Mouse (Mus musculus) regulatory T cell (primary cell): Measurements from ENCODE around the gene Abl1.

Source experiments
- in situ Hi-C: fragments of 300-600 bp; cut with MboI, MseI; formaldehyde crosslinking; loops from one replicate; pipeline ENCODE4 v1.15.1; 2025; ENCODE audit warnings: high pct_unique_total_duplicates

The Abl1 gene

GRCm38 (mm10) chr2:31823933-31824730 lies 136.0 kb downstream of the Abl1 start:
- in situ Hi-C loops, result no loop called here

- in situ Hi-C loops, result no loop called here
Measured at GRCm38 (mm10) chr2:31825469-31825911, 137.3 kb downstream of the Abl1 start.

GRCm38 (mm10) chr2:31826094-31827085 lies 138.2 kb downstream of the Abl1 start:
- in situ Hi-C loops, result no loop called here

GRCm38 (mm10) chr2:31827877-31828276 lies 139.7 kb downstream of the Abl1 start:
- in situ Hi-C loops, result no loop called here

- in situ Hi-C loops, result no loop called here
Measured at GRCm38 (mm10) chr2:31828311-31828825, 140.2 kb downstream of the Abl1 start.

GRCm38 (mm10) chr2:31836091-31836490 lies 147.9 kb downstream of the Abl1 start:
- in situ Hi-C loops, result no loop called here

GRCm38 (mm10) chr2:31836985-31837384 lies 148.8 kb downstream of the Abl1 start:
- in situ Hi-C loops, result no loop called here

GRCm38 (mm10) chr2:31838868-31839267 lies 150.7 kb downstream of the Abl1 start:
- in situ Hi-C loops, result no loop called here

GRCm38 (mm10) chr2:31844729-31845136 lies 156.6 kb downstream of the Abl1 start:
- in situ Hi-C loops, result no loop called here

- in situ Hi-C loops, result no loop called here
Measured at GRCm38 (mm10) chr2:31845512-31845895, 157.3 kb downstream of the Abl1 start.

GRCm38 (mm10) chr2:31845896-31846691 lies 157.9 kb downstream of the Abl1 start, which contains the start of gene Fibcd1:
TSS of gene Fibcd1 (minus strand) at chr2:31846005.
- in situ Hi-C loops, result no loop called here

- in situ Hi-C loops, result no loop called here
Measured at GRCm38 (mm10) chr2:31846692-31847660, 158.8 kb downstream of the Abl1 start.

GRCm38 (mm10) chr2:31847908-31848307 lies 159.7 kb downstream of the Abl1 start:
- in situ Hi-C loops, result no loop called here

GRCm38 (mm10) chr2:31850141-31850540 lies 162.0 kb downstream of the Abl1 start:
- in situ Hi-C loops, result loop anchor here (5.0 kb wide), 1 partner anchor 33 kb away; no protein-coding TSS in a partner anchor
